Mouse (Mus musculus) kidney, postnatal 0 days (tissue): ENCODE data around the gene Lrrk1. TPM values are rescaled to one million over a fixed set of nuclear protein-coding genes. Genes with fewer than 3 reads are reported as not detected.

ENCODE experiments used
- ATAC-seq: fragments of 200-750 bp; cut with Nextera tagmentation; replicated peaks from 2 replicates; pipeline ENCODE4 v1.8.0; 2017; ENCODE audit warnings: low read depth, moderate number of reproducible peaks, moderate TSS enrichment, moderate library complexity; ENCODE audit not compliant: low FRiP score
- DNase-seq: peaks from one replicate; pipeline ENCODE4 v3.0.0-alpha.2; 2016; ENCODE audit warnings: low spot score
- H3K27ac ChIP-seq: fragments of 300-500 bp; sonication (generic); 2 replicates; pipeline ENCODE4 v1.5.1; 2014; ENCODE audit warnings: mild to moderate bottlenecking
- H3K27me3 ChIP-seq: fragments of 300-500 bp; sonication (generic); 2 replicates; pipeline ENCODE4 v1.6.1; 2014; ENCODE audit warnings: low read length, mixed read lengths; ENCODE audit not compliant: insufficient read depth
- H3K36me3 ChIP-seq: fragments of 300-500 bp; sonication (generic); 2 replicates; pipeline ENCODE4 v1.6.1; 2014; ENCODE audit warnings: low read length, mixed read lengths; ENCODE audit not compliant: insufficient read depth
- H3K4me1 ChIP-seq: fragments of 300-500 bp; sonication (generic); replicated peaks from 2 replicates; pipeline ENCODE4 v1.6.1; 2014; ENCODE audit warnings: antibody characterized with exemption, low read length, mixed read lengths; ENCODE audit not compliant: insufficient read depth
- H3K4me2 ChIP-seq: fragments of 300-500 bp; sonication (generic); 2 replicates; pipeline ENCODE4 v1.6.1; 2014; ENCODE audit warnings: mild to moderate bottlenecking, low read length, moderate library complexity, mixed read lengths
- H3K4me3 ChIP-seq: fragments of 300-500 bp; sonication (generic); replicated peaks from 2 replicates; pipeline ENCODE4 v1.5.1; 2014; ENCODE audit warnings: low read depth, low read length
- H3K9ac ChIP-seq: fragments of 300-500 bp; sonication (generic); 2 replicates; pipeline ENCODE4 v1.6.1; 2014; ENCODE audit warnings: low read depth, low read length
- H3K9me3 ChIP-seq: fragments of 300-500 bp; sonication (generic); replicated peaks from 2 replicates; pipeline ENCODE4 v1.6.1; 2016; ENCODE audit warnings: low read length, inconsistent platforms, mixed read lengths
- CTCF ChIP-seq: IDR thresholded peaks from 2 replicates; pipeline ENCODE4 v1.5.1; 2016; ENCODE audit warnings: antibody characterized with exemption, low read depth, mild to moderate bottlenecking, moderate library complexity
- WGBS: fragments of 180-500 bp; shearing (Covaris S2); extraction: QIAGEN DNeasy Blood & Tissue Kit; methylation state at CpG from one replicate; pipeline ENCODE4 v1.1.7; 2014; 5-methylcytosine and 5-hydroxymethylcytosine counted together
- polyA plus RNA-seq: library from polyadenylated mRNA; unstranded; fragments of >200 nt; fragmentation: Nextera tagmentation; extraction: Ambion mirVana; gene quantifications from 2 replicates; pipeline ENCODE4 v1.2.1, GENCODE M21; 2015

Gene Lrrk1
- 8.5 and 10.4 TPM in 2 replicates for polyA plus RNA-seq

- peak; percentile 67 for ATAC-seq
- peak within 1 kb of the TSS; percentile 73 for H3K4me3 ChIP-seq
- peak within 1 kb of the TSS; percentile 77 for H3K9ac ChIP-seq
- under 1% methylated on average over 70 of the region's 70 CpGs for WGBS
- peak; percentile 57 for TF ChIP-seq CTCF
- peak; percentile 68 for DNase-seq
- H3K27me3 ChIP-seq = no peaks in the 10 kb centered on the region
- peak within 1 kb of the TSS; percentile 85 for H3K27ac ChIP-seq
- no peaks in the 10 kb centered on the region for H3K36me3 ChIP-seq
- no peaks in the 10 kb centered on the region; the same call in none of the 2 replicates for H3K4me1 ChIP-seq
- H3K4me2 ChIP-seq = peak within 1 kb of the TSS; percentile 97
- no peaks in the 10 kb centered on the region for H3K9me3 ChIP-seq
These were observed at the start of gene Lrrk1 for GRCm38 (mm10) chr7:66387813-66388521. TSS of gene Lrrk1 (minus strand) at chr7:66388350.

GRCm38 (mm10) chr7:66434453-66434935 lies 46.3 kb upstream of the Lrrk1 start:
- 26% methylated on average over 10 of the region's 10 CpGs for WGBS

DNA sequence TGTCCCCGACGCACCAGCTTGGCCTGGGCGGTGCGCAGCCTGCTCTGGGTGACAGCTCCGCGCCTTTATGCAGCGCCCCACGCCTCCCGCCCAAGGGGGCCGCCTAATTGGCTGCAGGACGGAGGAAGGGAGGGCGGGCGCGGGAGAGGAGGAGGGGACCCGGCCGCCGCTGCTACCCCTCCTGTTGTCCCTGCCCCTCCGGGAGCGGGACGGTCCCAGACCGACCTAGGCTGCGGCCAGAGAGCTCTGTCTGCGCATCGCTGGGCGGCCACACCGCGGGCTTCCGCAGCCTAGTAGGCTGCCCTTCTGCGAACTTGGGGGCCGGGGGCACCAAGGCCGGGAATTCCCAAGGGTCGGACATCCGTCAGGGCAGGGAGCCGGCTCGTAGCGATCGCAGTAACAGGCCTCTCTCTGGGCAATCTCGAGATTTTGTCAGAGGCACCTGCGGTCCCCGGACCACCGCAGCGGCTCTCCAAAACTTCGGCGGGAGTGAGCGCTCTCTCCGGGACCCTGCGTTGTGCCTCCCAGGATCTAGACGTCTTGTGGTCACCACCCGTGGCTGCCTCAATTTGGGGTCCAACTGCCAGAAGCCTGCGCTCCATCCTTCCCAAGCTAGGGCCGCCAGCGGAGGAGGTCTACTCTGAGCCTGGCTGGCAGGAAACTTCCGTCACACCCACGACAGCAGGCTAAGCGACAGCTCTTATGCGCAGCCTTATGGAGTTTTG lies 39.4 kb upstream of the Lrrk1 start, which contains the start of gene Aldh1a3:
Gene Aldh1a3 (minus strand): TSS at position 81 of the 725 bp plus-strand sequence.
- WGBS = under 1% methylated on average over 50 of the region's 56 CpGs
- no peak for TF ChIP-seq CTCF
- DNase-seq = peak; percentile 66
- peak within 1 kb of the TSS; percentile 96 for H3K4me2 ChIP-seq
- ATAC-seq = peak; percentile 77
- peaks cover 8% of the 10 kb centered on the region; the same call in 1 of the 2 replicates for H3K4me1 ChIP-seq
- peak within 1 kb of the TSS; percentile 41 for H3K9ac ChIP-seq
- no peaks in the 10 kb centered on the region for H3K36me3 ChIP-seq
- no peak within 1 kb of the TSS for H3K27ac ChIP-seq
- no peaks in the 10 kb centered on the region for H3K9me3 ChIP-seq
- peaks cover 11% of the 10 kb centered on the region for H3K27me3 ChIP-seq
- H3K4me3 ChIP-seq = peak within 1 kb of the TSS; percentile 59

More at GRCm38 (mm10) chr7:66434453-66434935, 46.3 kb upstream of the Lrrk1 start:
- Histone ChIP-seq H3K9ac (no peak overlapping the region), H3K4me2 (no peak overlapping the region), H3K27ac (no peak overlapping the region), H3K27me3 (no peaks in the 10 kb centered on the region), H3K9me3 (no peaks in the 10 kb centered on the region), H3K4me3 (no peak overlapping the region), H3K36me3 (no peaks in the 10 kb centered on the region), H3K4me1 (peaks cover 3% of the 10 kb centered on the region; the same call in 1 of the 2 replicates)
- DNase-seq (peak; percentile 82), ATAC-seq (no peak)
- TF ChIP-seq CTCF = peak; percentile 98

DNA sequence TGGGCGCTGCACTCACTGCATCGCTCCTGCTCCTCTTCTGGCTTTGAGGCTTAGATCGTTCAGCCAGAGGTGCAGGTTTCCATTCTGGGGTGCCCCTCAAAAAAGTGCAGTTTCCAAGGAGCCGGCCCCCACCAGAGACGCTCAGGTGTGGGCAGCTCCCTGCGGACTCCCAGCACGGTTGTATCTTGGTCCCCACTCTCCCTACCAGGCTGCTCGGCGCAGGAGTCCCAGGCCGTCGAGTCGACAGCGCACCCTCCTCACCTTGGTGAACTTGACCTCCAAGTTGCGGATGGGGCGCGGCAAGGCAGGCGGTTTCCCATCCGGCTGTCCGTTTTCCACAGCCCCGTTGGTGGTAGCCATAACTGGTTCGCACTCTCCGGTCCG lies 38.9 kb upstream of the Lrrk1 start:
- H3K9ac ChIP-seq = peak overlapping the region; percentile 41
- H3K4me3 ChIP-seq = peak overlapping the region; percentile 59
- H3K4me2 ChIP-seq = peak overlapping the region; percentile 96
- 1% methylated on average over 23 of the region's 23 CpGs for WGBS
- H3K4me1 ChIP-seq = peaks cover 8% of the 10 kb centered on the region; the same call in 1 of the 2 replicates
- H3K27me3 ChIP-seq = peaks cover 11% of the 10 kb centered on the region
- ATAC-seq (peak; percentile 48), DNase-seq (no peak)
- no peak overlapping the region for H3K27ac ChIP-seq
- no peaks in the 10 kb centered on the region for H3K36me3 ChIP-seq
- no peak for TF ChIP-seq CTCF
- no peaks in the 10 kb centered on the region for H3K9me3 ChIP-seq

DNA sequence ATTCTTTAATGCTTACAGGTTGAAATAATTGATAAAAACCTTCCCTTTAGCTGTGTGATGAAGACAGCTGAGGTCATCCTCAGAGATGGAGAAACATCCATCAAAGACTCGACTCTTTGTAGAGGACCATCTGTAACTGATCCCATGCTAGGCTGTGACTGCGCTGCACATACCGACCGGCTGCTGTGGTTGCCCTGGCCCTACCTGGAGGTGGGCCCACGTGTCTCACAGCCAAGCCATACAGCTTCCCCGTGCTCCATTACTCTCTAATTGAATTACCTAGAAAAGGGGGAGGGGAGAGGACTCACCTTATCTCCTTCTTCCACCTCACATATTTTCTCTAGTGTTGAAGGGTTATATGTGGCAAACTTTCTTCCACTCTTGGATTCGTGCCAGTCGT lies 33.8 kb upstream of the Lrrk1 start:
- Histone ChIP-seq H3K27me3 (peaks cover 11% of the 10 kb centered on the region; the same call in 1 of the 2 replicates), H3K9ac (no peak overlapping the region), H3K4me1 (peaks cover 1% of the 10 kb centered on the region; the same call in 1 of the 2 replicates), H3K27ac (no peak overlapping the region), H3K9me3 (no peaks in the 10 kb centered on the region), H3K36me3 (no peaks in the 10 kb centered on the region), H3K4me2 (no peak overlapping the region), H3K4me3 (no peak overlapping the region)
- no peak for ATAC-seq
- TF ChIP-seq CTCF = no peak
- WGBS = 68% methylated on average over 8 of the region's 8 CpGs
- DNase-seq = no peak

DNA sequence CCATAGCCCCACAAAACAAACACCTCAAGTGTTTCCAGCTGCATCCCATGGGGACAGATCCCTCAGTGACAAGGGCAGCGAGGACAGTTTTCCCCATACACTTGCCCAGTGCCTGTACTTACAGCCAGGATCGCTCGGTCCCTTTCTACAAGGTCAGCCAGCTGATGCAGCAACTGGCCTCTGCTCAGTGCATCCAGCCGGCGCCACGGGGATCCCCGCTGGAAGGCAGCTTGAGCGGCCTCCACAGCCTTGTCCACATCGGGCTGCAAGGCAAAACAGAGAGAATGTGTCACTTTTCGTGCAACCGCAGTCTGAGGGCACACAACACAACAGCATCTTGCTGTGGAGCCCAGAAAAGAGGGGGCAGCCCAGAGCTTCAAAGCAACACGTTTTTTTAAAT lies 30.8 kb upstream of the Lrrk1 start:
- no peak overlapping the region for H3K9ac ChIP-seq
- no peaks in the 10 kb centered on the region for H3K27me3 ChIP-seq
- no peaks in the 10 kb centered on the region for H3K36me3 ChIP-seq
- no peak for TF ChIP-seq CTCF
- H3K9me3 ChIP-seq = no peaks in the 10 kb centered on the region
- no peaks in the 10 kb centered on the region for H3K4me1 ChIP-seq
- H3K4me3 ChIP-seq = no peak overlapping the region
- H3K4me2 ChIP-seq = no peak overlapping the region
- 57% methylated on average over 12 of the region's 12 CpGs for WGBS
- DNase-seq (no peak), ATAC-seq (no peak)
- no peak overlapping the region for H3K27ac ChIP-seq
